Mouse (Mus musculus): ENCODE measurements around the gene Cachd1.

Cachd1 gene

DNA sequence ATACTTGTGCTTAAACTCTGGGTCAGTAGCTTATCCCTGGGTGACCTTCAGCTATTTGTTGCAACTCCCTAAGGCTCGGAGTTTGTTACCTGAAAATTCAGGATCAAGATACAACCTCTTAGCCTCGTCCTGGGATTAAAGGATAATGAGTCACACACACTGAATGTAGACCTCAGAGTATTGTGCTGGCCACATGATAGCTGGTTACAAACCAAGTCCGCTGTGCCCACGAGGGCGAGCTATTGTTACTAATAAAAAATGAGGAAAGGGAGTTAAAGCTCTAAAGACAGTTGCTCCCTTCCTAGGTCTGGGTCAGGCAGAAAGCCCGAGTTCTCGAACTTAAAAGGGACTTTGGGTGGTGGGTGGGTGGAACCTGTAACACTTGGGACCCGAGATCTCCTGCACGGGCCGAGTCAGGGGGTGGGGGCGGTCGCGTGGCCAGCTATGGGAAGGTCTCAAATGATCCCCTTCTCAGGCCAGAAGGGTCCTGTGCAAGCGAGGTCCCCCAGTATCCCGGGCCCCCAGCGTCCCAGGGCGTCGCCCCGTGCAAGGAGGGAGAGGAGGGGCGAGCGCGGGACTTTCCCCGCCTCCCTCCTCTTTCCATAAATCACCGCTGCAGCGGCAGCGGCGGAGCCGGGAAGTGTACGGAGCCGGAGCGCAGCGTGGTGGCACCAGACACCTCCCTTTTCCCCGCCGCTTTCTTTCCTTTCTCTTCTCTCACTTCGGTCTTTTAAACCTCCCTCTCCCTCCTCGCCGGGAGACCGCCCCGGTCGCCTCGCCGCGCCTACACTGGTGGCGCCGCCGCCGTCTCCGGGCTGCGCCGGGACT lies at the start of gene Cachd1:
Gene Cachd1, plus strand, starts transcription at position 633 of the 828 bp plus-strand sequence.
- no peak for DNase-seq (ENCODE audit: low read depth, low spot score)

DNA sequence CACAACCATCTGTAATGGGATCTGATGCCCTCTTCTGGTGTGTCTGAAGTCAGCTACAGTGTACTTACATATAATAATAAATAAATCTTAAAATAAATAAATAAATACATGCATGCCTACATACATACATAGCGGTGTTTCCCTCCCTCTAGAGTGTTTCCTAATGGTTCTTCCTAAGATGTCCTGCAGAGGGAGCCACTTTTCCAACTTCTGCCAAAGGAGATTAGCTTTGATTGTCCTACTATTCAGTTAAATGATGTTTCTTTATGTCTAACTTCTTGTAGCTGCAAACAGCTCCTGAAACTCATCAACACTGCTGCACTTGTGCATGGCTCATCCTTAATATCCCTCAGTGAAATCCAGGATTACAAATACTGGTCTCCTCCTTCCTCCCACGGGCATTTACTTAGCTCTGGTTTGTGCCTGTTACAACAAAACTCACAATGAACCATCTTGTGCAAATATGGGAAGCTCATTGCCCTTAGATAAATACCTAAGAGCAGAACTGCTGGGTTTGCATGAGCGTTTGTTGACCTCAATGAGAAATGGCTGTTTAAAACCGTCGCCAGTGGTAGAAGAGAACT lies 47.5 kb upstream of the Cachd1 start:
- DNase-seq (ENCODE audit: low read depth, low spot score): no peak

DNA sequence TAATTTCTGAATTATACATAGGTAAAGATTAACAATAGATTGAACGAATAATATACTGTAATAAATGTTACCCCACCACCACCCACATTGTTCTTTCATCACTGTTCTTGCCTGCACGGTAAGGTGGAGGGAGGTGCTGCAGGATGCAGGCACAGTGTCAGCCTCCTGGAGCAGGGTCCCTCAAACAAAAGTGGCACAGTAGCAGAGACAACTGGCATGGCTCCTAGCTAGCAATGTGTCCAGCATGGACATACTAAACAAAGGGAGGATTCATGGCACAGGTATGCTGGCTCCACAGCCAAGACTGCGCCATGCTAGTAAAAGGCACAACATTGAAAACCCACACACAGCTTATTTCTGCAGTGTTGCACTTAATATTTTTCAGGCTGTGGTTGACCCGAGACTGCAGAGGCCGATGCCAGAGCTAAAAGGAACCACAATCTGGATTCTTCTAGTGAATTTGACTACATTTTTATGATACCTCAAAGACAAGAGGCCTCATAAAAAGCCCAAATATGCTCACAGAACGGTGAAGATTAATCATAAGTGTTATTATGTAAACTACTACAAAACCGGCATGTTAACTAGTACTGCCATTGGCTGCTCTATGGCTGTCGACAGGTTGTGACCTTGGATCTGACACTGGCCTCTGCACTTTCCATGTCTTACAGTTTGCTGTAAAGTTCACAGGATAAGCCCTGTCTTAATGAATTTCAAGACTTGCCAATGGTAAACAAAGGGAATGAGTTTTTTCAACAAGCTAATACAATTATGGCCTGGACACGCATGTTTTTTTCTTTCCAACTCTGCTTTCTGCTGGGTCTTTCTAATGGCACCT lies 41.2 kb upstream of the Cachd1 start:
- DNase-seq (ENCODE audit: low read depth, low spot score): no peak

DNA sequence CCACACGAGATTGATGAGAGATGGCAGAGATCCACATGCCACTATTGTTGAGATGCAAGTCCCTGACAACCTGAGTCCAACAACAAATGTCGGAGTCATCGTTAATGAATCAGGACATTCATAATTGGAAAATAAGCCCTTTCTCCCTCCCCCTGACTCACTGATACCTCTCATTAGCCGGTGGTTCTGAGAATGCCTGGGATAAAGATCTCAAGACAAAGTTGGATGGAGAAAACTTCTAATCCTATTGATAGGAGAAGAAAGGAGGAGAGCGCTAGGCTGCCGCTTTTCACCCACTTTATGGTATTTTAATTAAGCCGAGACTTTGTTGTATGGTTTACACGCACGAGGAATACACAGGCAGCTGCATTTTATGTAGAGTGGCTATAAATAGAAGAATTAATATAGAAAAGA lies 40.5 kb upstream of the Cachd1 start:
- DNase-seq (ENCODE audit: low read depth, low spot score): no peak

DNA sequence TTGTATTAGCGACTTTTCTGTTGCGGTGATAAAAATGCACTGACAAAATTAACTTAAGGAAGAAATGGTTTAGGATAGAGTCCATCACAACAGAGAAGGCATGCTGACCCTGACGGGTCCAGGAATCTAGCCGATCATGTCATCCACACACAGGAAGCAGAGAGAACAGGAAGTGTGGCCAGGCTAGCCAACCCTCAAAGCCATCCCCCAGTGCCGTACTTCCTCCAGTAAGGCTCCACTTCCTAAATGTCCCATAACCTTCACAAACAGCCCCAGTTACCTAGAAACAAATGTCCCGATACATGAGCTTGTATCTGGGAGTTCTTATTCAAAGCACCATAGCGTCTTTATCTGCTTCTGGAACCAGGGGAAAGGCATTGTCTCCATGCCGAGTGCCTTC lies 32.9 kb upstream of the Cachd1 start:
- DNase-seq (ENCODE audit: low read depth, low spot score): no peak

DNA sequence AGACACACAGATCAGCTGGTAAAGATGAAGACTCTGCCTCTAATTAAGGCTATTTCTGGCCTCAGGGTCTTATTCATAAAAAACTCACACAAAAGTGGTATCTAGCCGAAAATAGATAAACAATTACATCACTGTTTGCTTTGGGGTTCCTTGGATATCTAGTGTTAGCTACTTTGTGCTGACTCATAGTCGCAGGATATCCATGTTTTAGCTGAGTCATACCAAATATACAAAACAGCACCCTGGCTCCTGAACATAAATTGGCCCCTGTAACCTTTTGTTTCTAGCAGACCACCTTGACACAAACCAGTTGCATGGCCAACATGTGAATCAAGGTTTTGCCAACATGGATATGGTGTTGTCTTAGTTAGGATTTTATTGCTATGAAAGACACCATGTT lies 24.2 kb upstream of the Cachd1 start:
- no peak for DNase-seq (ENCODE audit: low read depth, low spot score)

DNA sequence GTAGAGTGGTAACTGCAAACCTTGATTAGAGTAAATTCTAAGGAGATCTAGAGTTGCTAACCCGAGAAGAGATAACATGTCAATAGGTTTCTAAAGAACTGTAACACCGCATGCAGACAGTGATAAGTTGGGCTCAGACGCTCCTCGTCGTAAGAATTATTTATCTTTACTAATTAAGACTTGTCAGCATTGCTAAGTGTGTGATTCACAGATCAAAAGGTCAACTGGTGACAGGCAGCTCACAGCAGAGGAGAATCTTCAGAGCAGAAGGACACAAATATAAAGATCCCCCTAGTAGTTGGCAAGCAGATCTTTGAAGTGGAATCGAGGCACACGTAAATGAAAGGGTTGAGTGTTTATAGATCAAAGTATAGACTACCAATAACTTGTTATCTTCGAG lies 20.8 kb upstream of the Cachd1 start:
- no peak for DNase-seq (ENCODE audit: low read depth, low spot score)

DNA sequence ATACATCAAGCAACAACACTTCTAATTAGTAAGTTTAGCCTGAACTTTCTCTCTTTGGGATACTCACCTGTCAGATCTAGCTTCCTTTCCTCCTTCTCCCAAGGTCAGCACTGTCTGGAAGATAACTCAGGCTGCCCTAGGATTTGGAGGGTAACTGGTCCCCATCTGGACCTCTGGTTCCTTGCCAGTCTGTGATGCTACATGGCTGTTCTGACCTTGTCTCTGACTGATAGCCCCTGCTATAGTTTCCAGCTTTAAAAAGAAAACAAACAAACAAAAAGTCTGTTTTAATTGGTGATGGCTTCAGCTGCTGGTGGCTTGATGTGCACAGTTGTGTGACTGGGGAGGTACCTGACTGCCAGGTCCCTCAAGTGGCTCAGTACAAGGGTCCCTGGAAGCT lies 20.0 kb upstream of the Cachd1 start:
- no peak for DNase-seq (ENCODE audit: low read depth, low spot score)

DNA sequence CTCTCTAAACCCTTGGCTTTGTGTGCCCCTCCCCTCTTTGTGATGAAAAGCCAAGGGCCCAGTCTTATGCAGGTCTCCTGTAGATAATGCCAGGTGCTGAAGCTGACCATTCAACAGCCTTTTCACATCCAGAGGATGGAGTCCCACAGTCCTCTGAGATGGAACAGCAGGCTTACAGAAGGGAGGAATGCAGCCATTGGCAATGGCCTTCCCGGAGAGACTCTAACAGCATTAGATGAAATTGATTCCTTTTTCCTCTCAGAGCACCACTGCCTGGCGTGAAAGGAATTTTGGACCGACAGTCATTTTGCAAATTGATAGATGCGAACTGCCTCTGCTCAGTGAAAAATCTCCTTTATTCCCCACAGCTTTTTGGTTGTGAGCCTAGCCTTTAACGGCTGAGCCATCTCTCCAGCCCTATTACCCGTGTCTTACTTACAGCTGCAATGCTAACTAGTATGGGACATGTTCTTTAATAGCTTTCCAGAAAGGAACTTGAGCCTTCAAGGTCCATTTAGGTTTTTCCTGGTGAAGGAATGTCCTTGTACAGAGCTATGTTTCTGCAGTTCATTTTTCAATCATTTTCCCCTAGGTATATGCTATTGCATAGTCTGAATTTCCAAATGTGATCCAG lies 18.1 kb upstream of the Cachd1 start:
- DNase-seq (ENCODE audit: low read depth, low spot score): no peak

DNA sequence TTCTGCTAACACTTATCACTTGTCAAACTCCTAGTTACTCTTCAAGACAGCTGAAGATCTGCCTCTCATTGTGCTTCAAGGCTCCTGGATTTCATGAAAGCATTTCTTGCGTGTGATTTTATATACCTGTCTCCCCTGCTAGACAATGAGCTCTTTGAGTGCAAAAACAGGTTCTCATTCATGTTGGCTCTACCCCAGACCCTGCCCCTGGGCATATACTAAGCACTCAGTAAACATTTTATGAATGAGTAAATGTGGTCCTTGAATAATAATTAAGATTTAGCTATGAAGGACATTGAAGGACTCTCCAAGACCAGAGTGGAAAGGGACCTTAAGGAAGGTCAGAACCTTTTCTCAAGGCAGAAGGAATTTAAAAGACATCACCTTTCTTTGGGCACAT lies 16.9 kb upstream of the Cachd1 start:
- no peak for DNase-seq (ENCODE audit: low read depth, low spot score)

DNA sequence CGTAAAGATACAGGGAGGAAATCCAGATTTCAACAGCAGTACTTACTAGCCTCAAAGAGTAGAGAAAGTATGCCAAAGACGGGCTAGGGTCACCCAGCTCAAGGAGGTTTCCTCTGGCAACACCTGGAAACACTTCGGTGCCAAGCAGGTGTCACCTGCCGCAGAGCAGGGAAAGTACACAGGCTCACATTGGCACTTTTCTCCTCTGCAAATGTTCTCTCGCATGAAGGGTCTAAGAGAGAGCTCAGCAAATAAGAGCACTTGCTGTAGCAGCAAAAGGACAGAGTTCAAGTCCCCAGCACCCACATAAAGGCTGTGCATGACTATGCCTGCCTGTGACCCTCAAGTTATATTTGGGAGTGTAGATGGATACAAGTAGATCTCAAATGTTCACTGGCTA lies 16.1 kb upstream of the Cachd1 start:
- no peak for DNase-seq (ENCODE audit: low read depth, low spot score)

DNA sequence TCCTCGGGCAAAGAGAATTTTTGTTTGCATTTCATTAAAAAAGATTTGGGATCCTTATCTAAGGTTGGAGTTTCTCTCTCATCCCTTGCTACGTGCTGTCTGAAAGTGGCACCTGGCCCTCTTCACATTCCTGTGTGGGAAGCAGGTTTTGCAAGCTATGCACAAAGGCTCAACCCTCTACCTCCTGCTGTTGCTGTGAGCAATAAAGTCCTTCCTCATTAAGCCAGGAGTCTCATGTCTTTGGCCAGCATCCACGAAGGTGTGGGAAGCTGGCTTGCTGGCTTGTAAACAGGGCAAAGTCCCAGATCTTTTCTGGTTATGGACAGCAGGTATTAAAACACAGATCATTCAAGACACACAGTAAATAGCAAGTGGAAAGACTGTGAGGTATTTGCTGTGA lies 7.9 kb upstream of the Cachd1 start:
- no peak for DNase-seq (ENCODE audit: low read depth, low spot score)

DNA sequence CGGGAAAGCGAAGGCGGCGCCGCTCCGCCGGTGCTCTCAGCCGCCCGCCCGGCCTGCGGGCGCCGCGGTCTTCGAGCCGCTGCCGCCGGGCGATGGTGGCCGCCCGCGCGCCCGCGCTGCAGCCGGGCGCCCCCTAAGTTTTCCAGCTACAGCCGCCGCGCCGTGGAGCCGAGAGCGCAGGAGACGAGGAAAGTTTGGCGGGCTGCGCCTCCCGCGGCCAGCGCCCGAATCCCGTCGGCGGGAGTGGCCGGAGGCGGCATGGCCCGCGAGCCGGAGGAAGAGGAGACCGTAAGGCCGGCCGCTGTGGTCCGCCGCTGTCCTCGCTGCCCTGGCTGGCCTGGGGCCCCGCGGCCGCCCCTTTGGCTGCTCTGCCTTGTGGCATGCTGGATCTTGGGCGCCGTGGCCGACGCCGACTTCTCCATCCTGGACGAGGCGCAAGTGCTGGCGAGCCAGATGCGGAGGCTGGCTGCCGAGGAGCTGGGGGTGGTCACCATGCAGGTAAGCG lies 448 bp downstream of the Cachd1 start:
- no peak for DNase-seq (ENCODE audit: low read depth, low spot score)

DNA sequence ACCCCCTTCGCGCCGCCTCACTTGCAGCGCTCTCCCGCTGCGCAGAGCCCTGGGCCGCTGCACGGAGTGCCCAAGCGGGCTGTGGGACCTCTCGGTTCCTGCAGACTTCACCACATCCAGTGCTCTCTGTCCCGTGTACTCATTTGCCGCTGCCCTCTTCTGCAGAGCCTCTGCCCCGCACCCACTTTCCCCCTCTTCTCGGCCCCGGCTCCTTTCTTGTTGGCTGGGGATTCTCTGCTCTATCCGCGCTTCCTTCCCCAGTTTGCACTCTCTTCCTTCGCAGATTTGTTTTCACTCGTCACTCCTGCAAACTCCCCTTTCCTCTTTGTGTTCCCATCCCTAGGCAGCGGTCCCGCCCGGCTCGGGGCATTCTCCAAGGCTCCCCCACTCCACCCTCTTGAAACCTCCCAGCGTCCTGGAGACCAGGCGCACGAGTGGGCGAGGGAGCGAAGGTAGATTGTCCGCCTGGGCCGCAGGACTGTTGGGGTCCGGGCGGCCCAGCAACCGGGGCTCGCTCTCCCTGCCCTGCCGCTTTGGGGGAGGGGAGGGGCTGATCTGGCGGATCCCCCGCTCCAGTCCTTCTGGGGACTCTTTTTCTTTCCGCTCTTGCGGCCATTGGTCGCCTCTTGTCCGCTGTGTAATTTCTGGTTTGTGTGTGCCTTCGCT lies 1.0 kb downstream of the Cachd1 start:
- DNase-seq (ENCODE audit: low read depth, low spot score): no peak

DNA sequence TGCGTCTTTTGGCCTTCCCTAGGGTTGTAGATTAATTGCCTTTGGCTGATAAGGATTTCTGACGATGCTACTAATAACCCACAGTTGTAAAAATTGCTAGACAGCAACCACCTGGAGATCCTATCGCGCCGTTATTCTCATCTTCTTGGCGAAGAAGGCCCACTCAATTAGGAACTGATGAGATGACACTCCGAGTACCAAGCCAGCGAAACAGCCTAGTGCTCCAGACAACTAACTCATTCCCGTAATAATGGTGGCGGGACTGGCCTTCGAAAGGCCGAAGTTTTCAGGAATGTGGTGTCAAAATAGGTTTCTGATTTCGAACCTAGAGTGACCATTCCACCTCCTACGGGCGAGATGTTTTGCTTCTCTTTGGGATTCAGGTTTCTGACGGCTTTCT lies 1.6 kb downstream of the Cachd1 start:
- no peak for DNase-seq (ENCODE audit: low read depth, low spot score)

DNA sequence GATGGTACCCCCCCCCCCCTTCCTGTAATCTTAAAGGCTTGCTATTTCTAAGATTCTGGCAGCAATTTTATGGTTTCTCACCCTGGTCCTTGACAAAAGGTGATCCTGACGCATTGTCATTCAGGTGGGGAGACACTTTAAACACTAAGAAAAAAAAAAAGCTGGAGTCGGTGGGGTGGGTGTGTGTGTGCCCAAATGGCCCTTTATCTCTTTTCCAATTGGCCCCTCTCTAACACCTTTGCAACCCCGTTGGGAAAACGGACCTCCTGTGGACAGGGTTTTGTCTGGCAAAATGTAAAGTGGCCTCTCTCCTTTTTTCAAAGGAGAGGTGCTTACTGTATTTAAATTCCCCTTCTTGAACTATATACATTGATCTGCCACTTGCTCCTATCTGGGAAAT lies 2.5 kb downstream of the Cachd1 start:
- DNase-seq (ENCODE audit: low read depth, low spot score): no peak

DNA sequence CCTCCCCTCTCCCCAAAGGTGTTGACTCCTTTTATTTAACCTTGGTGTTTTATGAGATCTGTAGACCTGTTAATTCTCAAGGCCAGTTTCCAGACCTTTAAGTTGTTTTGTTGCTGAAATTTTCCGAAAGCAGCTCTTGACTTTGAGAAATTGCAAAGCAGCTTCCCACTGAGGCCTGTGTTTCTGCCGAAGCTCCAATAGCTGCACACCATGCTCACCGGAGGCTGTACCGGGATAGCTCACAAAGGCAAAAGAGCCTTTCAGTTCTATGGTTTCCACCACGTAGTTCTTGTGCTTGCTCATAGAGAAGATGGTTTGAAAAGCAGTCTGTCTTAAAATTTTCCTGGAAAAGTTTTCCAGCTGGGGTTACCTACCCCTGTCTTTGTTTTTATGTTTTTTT lies 3.2 kb downstream of the Cachd1 start:
- no peak for DNase-seq (ENCODE audit: low read depth, low spot score)

DNA sequence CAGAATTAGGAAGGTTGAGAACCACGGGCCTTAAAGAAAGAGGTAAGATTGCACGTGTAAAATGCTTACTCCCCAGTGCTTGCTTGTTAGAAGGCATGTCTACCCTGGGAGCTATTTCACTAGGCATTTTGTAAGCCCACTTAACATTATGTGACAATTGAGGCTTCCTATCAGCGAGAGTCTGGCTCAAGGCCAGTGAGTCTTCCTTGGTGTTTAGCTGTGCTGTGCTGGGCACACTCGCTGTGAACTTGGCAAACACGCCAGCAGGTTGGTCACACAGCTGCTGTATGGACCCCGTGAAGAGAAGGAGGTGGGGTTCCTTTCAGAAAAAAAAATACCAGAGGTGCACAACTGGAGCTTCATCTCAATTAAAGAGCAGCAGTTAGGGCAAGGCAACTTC lies 4.4 kb downstream of the Cachd1 start:
- DNase-seq (ENCODE audit: low read depth, low spot score): no peak

DNA sequence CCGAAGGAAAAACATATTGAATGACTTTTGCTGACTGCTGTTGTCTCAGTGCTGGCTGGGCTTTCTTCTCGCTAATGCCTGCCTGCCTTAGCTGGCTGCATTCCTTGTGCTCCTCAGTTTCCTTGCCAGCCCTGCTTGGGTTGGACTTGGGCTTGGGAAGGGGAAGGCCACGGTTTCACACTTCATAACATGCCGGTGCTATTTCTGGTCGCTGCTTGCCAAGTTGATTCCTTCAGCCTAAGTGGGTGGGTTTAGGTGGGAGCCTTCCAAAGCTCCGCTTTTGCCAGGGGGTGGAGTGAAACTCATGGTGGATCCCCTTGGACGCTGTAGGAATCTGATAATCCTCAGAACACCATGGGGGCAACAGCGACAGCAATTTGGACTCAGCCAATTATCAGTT lies 5.9 kb downstream of the Cachd1 start:
- no peak for DNase-seq (ENCODE audit: low read depth, low spot score)

DNA sequence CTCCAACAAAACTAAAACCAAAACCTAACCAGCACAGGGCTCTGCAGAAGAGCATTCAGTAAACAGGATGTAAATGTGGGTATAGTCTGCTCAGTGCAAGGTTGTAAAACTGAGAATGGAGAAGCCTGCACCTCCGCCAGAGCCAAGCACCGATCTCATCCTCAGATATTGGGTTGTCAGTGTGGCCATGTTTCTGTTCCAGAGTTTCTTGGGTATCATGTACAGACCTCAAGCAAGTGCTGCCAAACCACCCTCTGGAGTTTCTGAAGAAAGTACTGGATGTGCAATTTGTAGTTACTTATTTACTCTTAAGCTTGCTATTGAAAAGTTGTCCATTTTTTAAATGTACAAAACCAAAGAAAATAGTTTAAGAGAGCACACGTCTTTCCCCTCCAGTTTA lies 6.4 kb downstream of the Cachd1 start:
- no peak for DNase-seq (ENCODE audit: low read depth, low spot score)

DNA sequence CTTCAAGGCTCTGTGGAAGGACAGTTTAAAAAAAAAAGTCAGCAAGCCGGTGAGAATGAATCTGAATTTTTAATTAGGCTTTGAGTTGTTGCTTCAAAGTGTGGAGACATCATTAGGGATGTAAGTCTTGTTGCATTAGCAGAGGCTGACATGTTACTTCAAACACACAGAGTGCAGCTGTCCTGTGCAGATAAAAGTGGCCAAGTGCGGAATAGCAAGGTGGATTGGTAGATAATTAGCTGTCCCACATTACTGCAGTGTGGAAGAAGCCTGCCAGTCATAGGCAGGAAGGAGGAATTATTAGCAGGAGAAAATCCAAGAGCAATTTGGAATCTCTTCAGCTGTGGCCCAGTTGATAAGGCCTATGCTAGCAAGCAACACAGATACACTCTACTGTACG lies 10.7 kb downstream of the Cachd1 start:
- no peak for DNase-seq (ENCODE audit: low read depth, low spot score)

Data from WW6 (cell line).